Mouse (Mus musculus) adrenal gland, adult (tissue): Measurements from ENCODE around the gene Zfp629.

Experiments
- DNase-seq, 2 experiments: peaks; one replicate each; pipeline ENCODE4 v3.0.0; 2022 to 2023; ENCODE audit warnings: low spot score in 1 of 2; ENCODE audit not compliant: inconsistent age in 2 of 2

Gene Zfp629

DNA sequence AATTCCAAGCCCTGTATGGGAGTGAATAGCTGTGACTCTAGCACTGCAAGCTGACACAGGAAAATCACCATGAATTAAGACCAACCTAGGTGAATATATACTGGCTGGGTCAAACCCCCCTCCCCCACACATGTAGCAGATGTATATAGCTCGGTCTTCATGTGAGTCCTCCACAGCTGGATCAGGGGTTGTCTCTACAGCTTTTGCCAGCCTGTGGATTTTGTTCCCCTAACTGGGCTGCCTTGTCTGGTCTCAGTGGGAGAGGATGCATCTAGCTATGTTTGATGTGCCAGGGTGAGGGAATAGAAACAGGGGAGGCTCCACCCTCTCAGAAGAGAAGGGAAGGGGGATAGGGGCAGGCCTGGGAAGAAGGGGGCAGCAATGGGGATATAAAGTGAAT lies 739 bp upstream of the Zfp629 start:
- peak in 1 of 2 experiments; percentile 31 for DNase-seq

DNA sequence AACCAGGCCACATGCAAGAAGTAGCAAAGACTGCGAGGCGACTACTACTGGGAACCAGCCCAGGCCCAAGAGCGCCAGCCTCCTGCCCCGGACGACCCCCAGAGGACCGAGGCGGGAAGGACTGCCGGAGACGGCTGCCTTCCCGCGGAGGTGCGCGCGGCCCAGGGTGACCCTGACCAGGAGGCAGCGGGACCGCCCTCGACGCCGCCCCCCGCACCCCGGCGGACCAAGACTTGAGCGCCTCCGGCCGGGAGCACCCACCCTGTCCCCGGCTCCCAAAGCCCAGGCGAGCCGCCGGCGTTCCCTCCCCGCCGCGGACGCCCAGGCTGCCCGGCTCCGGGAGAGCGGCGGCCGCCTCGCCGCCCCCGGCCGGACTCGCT lies 1.1 kb downstream of the Zfp629 start:
- DNase-seq = peak; percentile 78 to 89

DNA sequence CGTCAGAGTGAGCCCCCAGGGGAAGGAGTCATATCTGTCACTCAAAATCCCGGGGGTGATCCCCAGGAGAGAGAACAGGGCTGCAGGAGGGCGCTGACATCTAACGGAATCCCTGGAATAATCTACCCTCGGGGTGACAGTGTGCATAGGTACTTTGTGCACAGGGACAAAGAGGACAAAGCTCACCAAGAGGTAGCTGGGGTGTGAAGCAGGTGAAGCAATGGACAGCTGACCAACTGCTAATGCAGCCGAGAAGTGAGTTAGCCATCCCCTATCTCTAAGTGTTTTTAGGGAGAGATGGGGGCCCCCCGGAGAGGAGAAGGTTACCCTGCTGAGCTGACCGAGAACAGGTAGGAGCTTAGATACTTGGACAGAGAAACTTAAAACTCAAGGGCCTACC lies 1.5 kb downstream of the Zfp629 start:
- no peak for DNase-seq

DNA sequence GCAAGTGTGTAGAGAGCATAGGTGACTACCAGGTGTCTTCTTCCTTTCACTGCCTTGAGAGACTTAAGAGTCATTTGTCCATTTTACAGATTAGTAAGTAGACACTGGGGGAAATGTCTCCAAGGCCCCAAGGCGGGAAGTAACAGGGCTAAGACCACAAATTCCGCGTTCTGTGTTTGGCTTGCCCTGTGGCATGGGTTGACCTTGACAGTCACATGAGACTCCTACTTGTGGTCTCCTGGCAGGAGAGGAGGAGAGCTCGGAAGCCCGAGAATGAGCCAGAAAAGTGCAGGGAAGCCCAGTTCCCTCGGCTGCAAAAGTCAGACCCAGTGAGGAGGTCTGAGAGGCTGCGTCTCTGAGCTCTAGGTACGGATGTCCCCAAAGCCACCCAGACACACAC lies 2.1 kb downstream of the Zfp629 start:
- peak; percentile 36 to 65 for DNase-seq

DNA sequence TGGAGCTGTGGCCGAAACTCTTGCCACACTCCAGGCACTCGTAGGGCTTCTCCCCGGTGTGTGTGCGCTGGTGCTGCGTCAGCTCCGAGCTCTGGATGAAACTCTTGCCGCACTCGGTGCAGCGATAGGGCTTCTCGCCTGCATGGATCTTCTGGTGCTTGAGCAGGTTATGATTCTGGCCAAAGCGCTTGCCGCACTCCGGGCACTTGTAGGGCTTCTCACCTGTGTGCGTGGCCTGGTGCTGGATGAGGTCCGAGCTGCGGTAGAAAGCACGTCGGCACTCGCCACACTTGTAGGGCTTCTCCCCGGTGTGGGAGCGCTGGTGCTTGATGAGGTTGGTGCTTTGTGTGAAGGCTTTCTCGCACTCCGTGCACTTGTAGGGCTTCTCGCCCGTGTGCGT lies 4.0 kb downstream of the Zfp629 start:
- DNase-seq = no peak

DNA sequence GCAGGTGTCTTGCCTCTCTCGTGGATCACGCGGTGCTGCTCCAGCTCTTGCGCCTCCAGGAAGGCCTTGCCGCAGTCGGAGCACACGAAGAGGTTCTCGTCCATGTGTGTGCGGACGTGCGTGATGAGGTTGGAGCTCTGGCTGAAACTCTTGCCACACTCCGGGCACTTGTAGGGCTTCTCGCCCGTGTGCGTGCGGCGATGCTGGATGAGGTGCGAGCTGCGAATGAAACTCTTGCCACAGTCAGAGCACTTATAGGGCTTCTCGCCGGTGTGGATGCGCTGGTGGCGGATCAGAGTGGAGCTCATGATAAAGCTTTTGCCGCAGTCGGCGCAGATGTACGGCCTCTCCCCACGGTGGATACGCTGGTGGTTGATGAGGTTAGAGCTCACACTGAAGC lies 4.6 kb downstream of the Zfp629 start:
- no peak for DNase-seq

DNA sequence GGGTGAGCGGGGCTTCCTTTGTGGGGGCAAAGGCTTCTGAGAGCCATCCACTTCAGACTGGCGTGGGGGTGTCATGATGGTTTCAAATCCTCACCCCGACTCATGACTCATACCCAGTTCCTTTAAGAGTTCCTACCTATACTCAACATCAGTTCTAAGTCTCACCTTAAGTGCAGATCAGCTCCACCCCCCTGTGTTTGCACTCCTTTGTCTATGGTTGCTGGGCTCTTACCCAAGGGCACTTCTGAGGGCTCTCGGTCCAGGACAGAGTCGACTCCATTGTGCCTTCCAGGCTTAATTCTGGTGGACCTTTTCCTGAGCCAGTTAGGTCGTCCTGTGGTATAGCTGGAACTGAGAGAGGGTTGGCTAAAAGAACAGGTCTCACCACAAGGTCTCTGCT lies 8.4 kb downstream of the Zfp629 start:
- DNase-seq = no peak

DNA sequence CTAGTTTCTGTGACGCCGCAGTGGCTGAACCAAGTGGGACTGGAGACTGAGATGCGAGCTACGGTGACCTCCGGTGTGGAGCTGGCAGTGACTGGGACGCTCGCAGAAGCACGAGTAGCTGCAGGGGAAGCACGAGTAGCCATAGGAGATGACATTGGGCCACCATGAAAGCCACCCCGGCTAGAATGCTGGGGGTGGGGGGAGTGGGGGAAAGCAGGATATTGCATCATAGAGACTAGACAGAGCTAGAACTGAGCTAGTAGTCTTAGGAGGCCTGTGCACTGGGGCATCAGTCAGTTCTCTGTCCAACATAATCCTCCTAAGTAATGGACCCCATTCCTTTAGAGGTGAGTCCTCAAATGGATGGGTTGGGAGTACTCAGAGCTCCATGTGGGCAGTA lies 11.3 kb downstream of the Zfp629 start:
- no peak for DNase-seq

DNA sequence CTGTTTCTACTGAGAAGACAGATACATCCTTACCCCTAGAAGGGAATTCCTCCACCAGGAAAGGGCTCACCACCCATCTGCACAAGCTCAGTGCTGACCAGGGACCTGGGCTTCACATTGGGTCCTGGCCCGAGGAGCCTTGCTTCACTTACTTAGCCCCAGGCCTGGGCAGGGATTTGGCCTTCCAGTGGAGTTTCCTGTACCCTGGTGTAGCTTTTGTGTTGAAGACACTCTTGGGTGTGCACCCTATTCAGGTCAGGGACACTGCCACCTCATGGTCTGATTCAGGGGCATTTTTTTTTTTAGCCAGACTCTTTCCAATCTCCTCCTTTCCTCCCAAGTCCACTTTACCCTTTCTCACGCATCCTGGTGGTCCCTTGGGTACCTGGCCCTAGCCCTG lies 12.7 kb downstream of the Zfp629 start:
- DNase-seq = peak; percentile 57 to 73

DNA sequence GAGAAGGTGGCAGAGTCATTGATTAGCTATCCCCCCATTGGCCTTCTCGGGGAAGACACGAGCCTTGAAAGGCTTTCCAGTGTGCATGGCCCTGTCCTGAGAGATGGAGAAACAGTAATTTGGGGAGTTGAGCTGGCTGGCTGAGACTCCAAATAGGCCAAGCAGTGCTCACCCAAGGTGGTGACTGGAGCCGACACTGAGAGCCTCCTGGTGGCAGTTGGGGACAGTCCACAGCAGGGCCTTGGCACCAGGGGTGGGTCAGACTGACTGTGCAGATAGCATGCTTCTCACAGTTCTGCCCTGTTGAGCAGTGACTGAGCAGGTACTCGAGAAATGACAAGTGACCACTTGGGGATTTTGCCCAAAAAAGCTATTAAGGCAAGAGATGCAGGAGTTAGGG lies 13.9 kb downstream of the Zfp629 start:
- DNase-seq = no peak

DNA sequence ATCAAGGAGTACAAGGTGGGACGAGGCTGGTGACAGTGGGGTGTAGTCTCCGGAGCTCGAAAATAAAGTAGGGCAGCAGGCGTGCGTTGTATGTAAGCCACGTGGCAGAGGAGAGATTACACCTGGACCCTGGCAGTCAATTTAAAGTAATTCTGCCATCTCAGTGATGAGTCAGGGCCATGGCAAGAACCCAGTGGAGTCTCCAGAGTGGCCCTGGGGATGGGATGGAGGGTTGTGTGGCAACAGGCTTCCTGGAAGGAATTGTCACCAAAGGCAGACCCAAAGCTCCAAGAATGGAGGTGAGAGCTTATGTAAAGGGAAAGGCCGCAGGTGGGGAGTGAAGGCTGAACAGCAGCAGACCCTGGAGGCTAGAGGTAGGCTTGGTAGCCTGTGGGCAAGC lies 15.0 kb downstream of the Zfp629 start:
- DNase-seq = peak in 1 of 2 experiments; percentile 72

DNA sequence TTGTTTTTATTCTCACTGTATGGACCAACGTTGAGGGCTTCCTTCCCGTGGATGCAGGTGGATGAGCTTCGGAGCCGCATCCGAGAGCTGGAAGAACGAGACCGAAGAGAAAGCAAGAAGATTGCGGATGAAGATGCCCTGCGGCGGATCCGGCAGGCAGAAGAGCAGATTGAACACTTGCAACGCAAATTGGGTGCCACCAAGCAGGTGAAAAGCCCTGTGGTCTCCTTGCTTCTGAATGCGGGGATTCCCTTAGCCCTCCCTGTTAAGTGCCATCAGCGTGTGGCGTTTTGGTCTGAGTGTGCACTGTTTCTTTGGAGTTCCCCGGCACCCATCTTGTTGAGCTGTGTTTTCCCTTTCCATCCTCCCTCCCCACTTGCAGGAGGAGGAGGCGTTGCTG lies 18.9 kb downstream of the Zfp629 start:
- DNase-seq = no peak

DNA sequence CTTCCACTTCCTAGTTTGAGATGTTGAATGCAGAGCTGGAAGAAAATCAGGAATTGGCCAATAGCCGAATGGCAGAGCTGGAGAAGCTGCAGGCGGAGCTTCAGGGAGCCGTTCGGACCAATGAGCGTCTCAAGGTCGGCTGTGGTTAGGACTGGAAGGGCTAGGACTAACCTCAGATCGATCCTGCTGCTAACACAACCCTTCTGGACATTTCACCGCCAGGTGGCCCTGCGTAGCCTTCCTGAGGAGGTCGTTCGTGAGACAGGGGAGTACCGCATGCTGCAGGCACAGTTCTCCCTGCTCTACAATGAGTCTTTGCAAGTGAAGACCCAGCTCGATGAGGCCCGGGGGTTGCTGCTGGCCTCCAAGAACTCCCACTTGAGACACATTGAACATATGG lies 23.0 kb downstream of the Zfp629 start:
- no peak for DNase-seq

DNA sequence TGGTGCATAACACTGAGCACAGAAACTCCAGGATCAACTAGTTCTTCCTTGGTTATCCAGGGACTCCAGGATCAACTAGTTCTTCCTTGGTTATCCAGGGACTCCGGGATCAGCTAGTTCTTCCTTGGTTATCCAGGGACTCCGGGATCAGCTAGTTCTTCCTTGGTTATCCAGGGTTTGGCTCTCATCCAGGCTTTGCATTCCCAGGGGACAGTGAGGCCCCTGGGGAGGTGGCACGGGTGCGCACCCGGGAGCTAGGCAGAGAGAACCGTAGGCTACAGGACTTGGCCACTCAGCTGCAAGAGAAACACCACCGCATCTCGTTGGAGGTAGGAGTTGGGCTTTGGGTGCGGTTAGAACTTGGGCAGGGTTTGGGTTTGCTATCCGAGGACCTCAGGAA lies 24.5 kb downstream of the Zfp629 start:
- DNase-seq = no peak

DNA sequence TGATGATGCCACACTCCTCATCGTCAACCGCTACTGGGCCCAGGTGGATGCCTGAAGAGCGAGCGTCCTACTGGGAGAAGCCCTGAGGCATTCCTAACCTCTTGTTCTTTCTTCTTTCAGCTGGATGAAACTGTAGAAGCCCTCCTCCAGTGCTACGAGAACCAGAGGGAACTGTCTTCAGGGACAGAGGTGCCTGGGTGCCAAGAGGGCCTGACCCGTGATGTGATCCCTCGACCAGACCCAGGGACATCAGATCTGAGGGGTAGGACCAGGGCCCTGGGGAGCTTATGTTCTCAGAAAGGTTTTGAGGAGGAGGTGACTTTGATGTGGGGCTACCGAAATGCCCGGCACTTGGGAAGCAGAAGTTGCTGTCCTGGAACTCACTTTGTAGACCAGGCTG lies 26.0 kb downstream of the Zfp629 start:
- no peak for DNase-seq

DNA sequence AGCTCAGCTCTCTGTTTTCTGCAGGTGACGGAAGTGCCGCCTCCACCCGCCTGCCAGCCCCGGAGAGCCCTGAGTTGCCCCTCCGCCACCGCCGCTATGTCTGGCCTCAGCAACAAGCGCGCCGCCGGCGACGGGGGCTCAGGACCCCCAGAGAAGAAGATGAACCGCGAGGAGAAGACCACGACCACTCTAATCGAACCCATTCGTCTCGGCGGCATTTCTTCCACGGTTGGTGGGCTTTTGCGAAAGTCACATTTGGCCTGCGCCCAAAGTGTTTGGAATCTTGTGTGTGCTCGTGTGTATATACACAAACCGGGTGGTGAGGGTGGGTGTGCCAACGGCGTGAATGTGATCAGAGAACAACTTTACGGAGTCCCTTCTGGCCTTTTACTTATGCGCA lies 26.7 kb downstream of the Zfp629 start:
- no peak for DNase-seq

DNA sequence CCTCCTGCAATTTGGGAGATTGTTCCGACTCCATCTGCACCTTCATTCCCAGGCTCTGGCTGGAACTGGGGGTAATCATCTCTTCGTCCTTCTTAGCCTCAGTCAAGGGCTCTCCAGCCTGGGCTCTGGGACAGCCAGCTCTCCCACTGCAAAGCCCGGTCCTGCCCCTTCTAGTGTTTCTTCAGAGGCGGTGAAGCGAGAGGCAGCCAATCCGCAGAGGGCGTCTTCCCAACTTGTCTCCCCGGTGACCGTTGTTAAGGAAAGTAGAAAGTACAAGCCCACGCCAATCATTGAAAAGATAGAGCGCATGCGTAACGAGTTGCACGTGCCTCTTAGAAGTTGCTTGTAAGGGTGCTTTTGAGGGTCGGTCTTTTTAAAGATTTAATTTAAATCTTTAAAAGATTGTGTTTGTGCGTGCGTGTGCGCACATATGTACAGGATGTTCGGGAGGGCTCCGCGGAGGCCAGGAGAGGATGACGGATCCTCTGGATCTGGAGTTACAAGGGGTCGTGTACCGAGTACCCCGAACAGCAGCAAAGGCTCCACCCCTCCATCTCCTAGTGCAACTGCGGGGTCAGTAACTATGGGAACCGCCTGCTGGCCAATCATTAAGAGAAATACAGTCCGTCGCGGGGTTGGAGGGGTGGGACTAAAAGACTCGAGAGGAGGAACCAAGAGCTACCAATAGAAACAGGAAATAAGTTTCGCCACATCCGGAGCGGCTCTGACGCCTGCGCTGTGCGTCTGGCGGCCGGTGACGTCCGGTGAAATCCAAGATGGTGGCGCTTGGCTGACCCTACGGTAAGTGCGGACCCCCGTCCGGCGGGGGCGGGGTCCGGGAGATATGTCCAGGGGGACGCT lies 27.4 kb downstream of the Zfp629 start, which contains the start of the genes Ccdc189 and Rnf40:
TSS of gene Ccdc189 (minus strand) at position 585 of the 861 bp plus-strand sequence.
TSS of gene Rnf40 (plus strand) at position 757 of the 861 bp plus-strand sequence.
- DNase-seq = peak; percentile 97 to 98

DNA sequence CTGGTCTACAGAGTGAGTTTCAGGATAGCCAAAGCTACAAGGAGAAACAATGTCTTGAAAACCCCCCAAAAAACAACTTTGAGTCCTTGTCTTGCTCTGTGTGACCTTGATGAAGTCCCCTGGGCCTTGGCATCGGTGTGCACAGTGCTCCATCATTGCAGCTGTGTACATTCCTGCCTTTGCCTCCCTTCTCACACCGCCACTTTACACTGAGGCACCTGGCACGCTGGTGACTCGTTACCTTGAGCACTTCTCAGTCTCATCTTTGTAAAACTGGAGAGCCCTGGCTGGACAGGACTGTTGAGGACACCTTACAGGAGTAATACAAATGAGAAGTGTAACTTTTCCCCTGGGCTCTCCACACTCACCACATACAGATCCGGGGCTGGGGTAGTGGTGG lies 28.4 kb downstream of the Zfp629 start:
- DNase-seq = no peak

DNA sequence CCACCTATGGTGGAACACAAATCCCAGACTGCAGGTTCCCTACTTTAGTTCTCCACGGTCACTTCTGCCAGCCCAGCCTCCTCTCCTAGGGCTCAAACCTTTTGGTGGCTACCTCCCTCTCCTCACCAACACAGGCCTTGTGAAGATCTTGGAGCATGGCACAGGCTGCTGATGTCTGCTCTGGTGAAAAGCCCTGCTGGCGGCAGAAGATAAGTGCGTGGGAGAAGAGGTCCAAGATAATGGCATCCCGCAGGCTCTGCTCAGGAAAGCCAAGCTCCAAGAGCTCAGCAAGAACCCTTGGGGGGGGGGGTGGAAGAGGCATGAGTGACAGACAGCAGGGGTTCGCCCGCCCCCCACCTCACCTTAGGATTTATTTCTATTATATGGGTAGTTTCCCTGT lies 29.4 kb downstream of the Zfp629 start:
- DNase-seq = no peak

DNA sequence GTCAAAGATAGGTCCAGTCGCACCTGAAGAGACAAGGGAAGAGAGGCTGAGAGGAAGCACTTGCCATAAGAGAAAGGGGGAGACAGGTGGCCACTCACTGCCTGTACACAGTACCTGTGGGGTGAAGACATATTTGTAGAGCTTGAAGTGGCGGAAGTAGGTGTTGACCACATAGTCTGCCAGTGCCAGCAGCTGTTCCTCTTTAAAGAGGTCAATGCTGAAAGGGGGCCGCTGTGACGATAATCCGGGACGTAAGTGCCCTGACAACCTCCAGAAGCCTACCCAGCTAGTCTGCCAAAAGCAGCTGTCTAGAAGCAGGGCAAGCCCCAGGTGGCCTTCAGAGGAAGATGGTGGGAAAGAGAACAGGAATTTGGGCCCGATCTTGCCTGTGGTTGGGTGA lies 30.6 kb downstream of the Zfp629 start:
- DNase-seq = no peak

DNA sequence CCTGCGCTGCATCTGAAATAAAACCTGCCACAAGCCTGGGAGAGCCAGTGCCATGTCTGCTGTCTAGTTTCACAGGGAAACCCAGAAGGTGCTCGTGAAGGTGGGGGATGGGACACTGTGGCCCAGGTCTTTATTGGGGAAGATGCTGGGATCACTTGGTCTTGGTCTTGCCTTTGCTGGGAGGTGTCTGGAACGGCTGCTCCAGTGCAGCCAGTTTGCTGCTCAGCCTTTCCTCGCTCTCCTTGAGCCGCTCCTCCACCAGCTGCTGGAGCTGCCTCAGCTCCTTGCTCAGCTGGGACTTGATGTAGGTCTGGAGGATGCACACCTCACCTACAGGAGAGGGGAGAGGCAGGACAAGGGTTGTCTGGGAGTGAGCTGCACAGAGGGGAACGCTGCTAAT lies 32.3 kb downstream of the Zfp629 start:
- DNase-seq = no peak

DNA sequence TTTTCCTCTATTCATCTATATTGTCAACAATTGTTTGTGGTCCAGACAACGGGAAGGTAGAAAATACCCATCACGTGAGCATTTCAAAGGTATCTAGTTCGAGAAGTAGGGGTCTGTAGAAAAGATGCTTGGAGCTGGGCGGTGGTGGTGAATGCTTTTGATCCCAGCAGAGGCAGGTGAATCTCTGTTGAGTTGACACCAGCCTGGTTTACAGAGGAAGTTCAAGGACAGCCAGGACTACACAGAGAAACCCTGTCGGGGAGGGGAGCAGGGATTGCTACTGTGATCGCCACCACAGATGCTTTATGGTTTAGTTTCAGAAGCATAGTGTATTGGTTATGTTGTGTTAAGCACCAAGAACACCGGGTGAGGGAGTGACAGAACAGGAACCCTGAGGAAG lies 41.5 kb downstream of the Zfp629 start:
- DNase-seq = no peak

DNA sequence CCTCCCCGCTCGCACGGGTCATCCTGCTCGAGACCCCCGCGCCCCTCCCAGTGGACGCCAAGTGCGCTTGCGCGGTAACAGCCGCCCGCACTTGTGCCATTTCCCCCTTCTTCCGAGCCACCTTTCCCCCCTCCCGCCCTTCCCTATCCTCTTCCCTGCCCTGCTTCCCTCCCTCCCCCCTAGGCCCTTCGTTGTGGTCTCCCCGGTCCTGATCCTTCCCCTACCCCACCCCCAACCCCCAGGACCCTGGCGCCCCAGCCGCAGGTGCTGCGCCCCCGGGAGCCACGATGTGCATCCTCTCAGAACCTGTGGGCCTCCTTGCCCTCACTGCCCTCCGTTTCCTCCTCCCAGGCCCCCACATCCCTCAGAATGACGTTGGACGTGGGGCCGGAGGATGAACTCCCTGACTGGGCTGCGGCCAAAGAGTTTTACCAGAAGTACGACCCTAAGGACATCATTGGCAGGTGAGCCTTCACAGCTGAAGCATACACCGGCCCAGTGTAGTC lies 42.0 kb downstream of the Zfp629 start:
- peak; percentile 37 to 71 for DNase-seq
